ENCODE assay signal across 8 mouse cellular contexts in genomic region chr19:44544775-44545174, GRCm38 (mm10). TPM values are rescaled to one million over a fixed set of nuclear protein-coding genes. Genes with fewer than 3 reads are reported as not detected.
DNase-seq lines count a peak whose midpoint lies in the region; ATAC-seq lines count a peak whose summit lies in the region.

No protein-coding gene starts in this region.

- H3K4me1 ChIP-seq in intestine, embryonic 16.5 days (ENCODE audit: control insufficient read depth, insufficient read depth, low read length) = no peaks in the 10 kb centered on the region
- H3K4me1 ChIP-seq in midbrain, embryonic 11.5 days (ENCODE audit: control insufficient read depth, insufficient read depth, low read length) = peaks cover 6% of the 10 kb centered on the region

- intact Hi-C loops in gastrocnemius, postnatal 36 days (cut with DNase I) = loop anchor here (5.0 kb wide), 1 partner anchor 172 kb away; no protein-coding TSS in a partner anchor
- intact Hi-C loops in left cerebral cortex, postnatal 4 days (cut with DNase I) = no loop called here

- H3K27ac ChIP-seq in intestine, embryonic 16.5 days (ENCODE audit: low read length) = no peak overlapping the region
- H3K27ac ChIP-seq in midbrain, embryonic 11.5 days (ENCODE audit: low read depth, low read length) = no peak overlapping the region

- peak; percentile 77 to 80 for DNase-seq in cerebellum, adult 18-20 months
- DNase-seq in cerebellum, postnatal 10 days = peak; percentile 86 to 89
- DNase-seq in gastrocnemius, postnatal 36 days = peak; percentile 56 to 65
- peak; percentile 74 for DNase-seq in left cerebral cortex, postnatal 4 days
- DNase-seq in midbrain, embryonic 11.5 days (ENCODE audit: low spot score, missing footprints) = peak; percentile 98
- DNase-seq in spleen, adult 12 weeks (ENCODE audit: low spot score) = peak; percentile 60

- no peak for ATAC-seq in cerebellum, adult (ENCODE audit: insufficient number of reproducible peaks, low FRiP score, low TSS enrichment)
- peak; percentile 52; the same call in 1 of the 2 replicates for ATAC-seq in intestine, embryonic 16.5 days
- no peak for ATAC-seq in midbrain, embryonic 11.5 days (ENCODE audit: low FRiP score)

- WGBS in intestine, embryonic 16.5 days = 2% methylated on average over 13 of the region's 13 CpGs
- 2% methylated on average over 13 of the region's 13 CpGs for WGBS in midbrain, embryonic 11.5 days

- H3K4me2 ChIP-seq in intestine, embryonic 16.5 days (ENCODE audit: low read depth, low read length) = peak overlapping the region; percentile 98
- peak overlapping the region; percentile 79 for H3K4me2 ChIP-seq in midbrain, embryonic 11.5 days

- peak overlapping the region; percentile 55; the same call in 1 of the 2 replicates for H3K4me3 ChIP-seq in intestine, embryonic 16.5 days (ENCODE audit: low read length)
- H3K4me3 ChIP-seq in midbrain, embryonic 11.5 days (ENCODE audit: low read depth, low read length) = peak overlapping the region; percentile 54

- H3K27me3 ChIP-seq in intestine, embryonic 16.5 days (replicated peaks; ENCODE audit: control insufficient read depth, insufficient read depth, low read length) = no peaks in the 10 kb centered on the region
- H3K27me3 ChIP-seq in midbrain, embryonic 11.5 days (ENCODE audit: control insufficient read depth, insufficient read depth, low read length) = peaks cover 30% of the 10 kb centered on the region

- peaks cover 5% of the 10 kb centered on the region; the same call in 1 of the 2 replicates for H3K9me3 ChIP-seq in intestine, embryonic 16.5 days (ENCODE audit: control insufficient read depth, low read length)
- peaks cover 4% of the 10 kb centered on the region; the same call in 1 of the 2 replicates for H3K9me3 ChIP-seq in midbrain, embryonic 11.5 days (ENCODE audit: control insufficient read depth, low read length)

- no peak overlapping the region for H3K9ac ChIP-seq in intestine, embryonic 16.5 days (ENCODE audit: low read depth, low read length)
- H3K9ac ChIP-seq in midbrain, embryonic 11.5 days (ENCODE audit: low read length) = no peak overlapping the region

- H3K36me3 ChIP-seq in intestine, embryonic 16.5 days (ENCODE audit: control insufficient read depth, insufficient read depth, low read length) = peaks cover 6% of the 10 kb centered on the region; the same call in 1 of the 2 replicates
- H3K36me3 ChIP-seq in midbrain, embryonic 11.5 days (ENCODE audit: control insufficient read depth, insufficient read depth, low read length) = peaks cover 1% of the 10 kb centered on the region; the same call in 1 of the 2 replicates

RNA-seq across cellular contexts. Expression of gene Sec31b, which starts 0.9 kb away (rescaled TPM):
- 10 to 100 TPM; 15.3 to 17.6 TPM for total RNA-seq in gastrocnemius, postnatal 36 days (2021)
- polyA plus RNA-seq in intestine, embryonic 16.5 days (2015; fragmentation: Nextera tagmentation; extraction: Ambion mirVana) = 0.24 and 0.75 TPM in 2 replicates
- under 1 TPM in 1 of 2 experiments, not detected in 1; 0.28 TPM for total RNA-seq in left cerebral cortex, postnatal 4 days (2021)
- polyA plus RNA-seq in midbrain, embryonic 11.5 days (2014; fragmentation: Nextera tagmentation; extraction: Ambion mirVana) = 0.18 and 0.25 TPM in 2 replicates

RNA-seq across cellular contexts. Expression of gene Gm20538, which starts 7.9 kb away (rescaled TPM):
- total RNA-seq in gastrocnemius, postnatal 36 days (2021) = not detected
- polyA plus RNA-seq in intestine, embryonic 16.5 days (2015; fragmentation: Nextera tagmentation; extraction: Ambion mirVana) = not detected in 2 replicates
- total RNA-seq in left cerebral cortex, postnatal 4 days (2021) = not detected
- polyA plus RNA-seq in midbrain, embryonic 11.5 days (2014; fragmentation: Nextera tagmentation; extraction: Ambion mirVana) = not detected in 2 replicates

RNA-seq across cellular contexts. Expression of gene Ndufb8, which starts 10.5 kb away (rescaled TPM):
- total RNA-seq in gastrocnemius, postnatal 36 days (2021) = 100 to 1,000 TPM; 906 to 972 TPM
- 650 and 667 TPM in 2 replicates for polyA plus RNA-seq in intestine, embryonic 16.5 days (2015; fragmentation: Nextera tagmentation; extraction: Ambion mirVana)
- 100 to 1,000 TPM; 294 to 322 TPM for total RNA-seq in left cerebral cortex, postnatal 4 days (2021)
- polyA plus RNA-seq in midbrain, embryonic 11.5 days (2014; fragmentation: Nextera tagmentation; extraction: Ambion mirVana) = 443 and 490 TPM in 2 replicates

RNA-seq across cellular contexts. Expression of gene Hif1an, which starts 17.9 kb away (rescaled TPM):
- total RNA-seq in gastrocnemius, postnatal 36 days (2021) = 10 to 100 TPM; 93.2 to 95.3 TPM
- polyA plus RNA-seq in intestine, embryonic 16.5 days (2015; fragmentation: Nextera tagmentation; extraction: Ambion mirVana) = 25.7 and 31.3 TPM in 2 replicates
- total RNA-seq in left cerebral cortex, postnatal 4 days (2021) = 10 to 100 TPM; 33.3 to 37.9 TPM
- 24.2 and 24.7 TPM in 2 replicates for polyA plus RNA-seq in midbrain, embryonic 11.5 days (2014; fragmentation: Nextera tagmentation; extraction: Ambion mirVana)

RNA-seq across cellular contexts. Expression of gene Wnt8b, which starts 51.5 kb away (rescaled TPM):
- not detected for total RNA-seq in gastrocnemius, postnatal 36 days (2021)
- polyA plus RNA-seq in intestine, embryonic 16.5 days (2015; fragmentation: Nextera tagmentation; extraction: Ambion mirVana) = not detected in 2 replicates
- total RNA-seq in left cerebral cortex, postnatal 4 days (2021) = under 1 TPM in 1 of 2 experiments, not detected in 1; 0.14 TPM
- 7.9 and 13.9 TPM in 2 replicates for polyA plus RNA-seq in midbrain, embryonic 11.5 days (2014; fragmentation: Nextera tagmentation; extraction: Ambion mirVana)

Comparison
In these comparisons a context has a peak if more than half of its experiments do, and no peak if none do; other contexts are left out.
1. RNA of gene Sec31b, which starts 0.9 kb away (total RNA-seq): 15.3 to 17.6 TPM in gastrocnemius, postnatal 36 days; 0.28 TPM in left cerebral cortex, postnatal 4 days; every median in the first group is over 10 times any median in the second.
2. Peak in every context shown above with its lines, with median percentiles within 50 percentile points of each other: DNase-seq.